Mouse (Mus musculus): ENCODE measurements around the gene Hist2h4. TPM values are rescaled to one million over a fixed set of nuclear protein-coding genes. Genes with fewer than 3 reads are reported as not detected.

The Hist2h4 gene
- polyA plus RNA-seq, 1 experiment from 2014 or later: 10.9 TPM

DNA sequence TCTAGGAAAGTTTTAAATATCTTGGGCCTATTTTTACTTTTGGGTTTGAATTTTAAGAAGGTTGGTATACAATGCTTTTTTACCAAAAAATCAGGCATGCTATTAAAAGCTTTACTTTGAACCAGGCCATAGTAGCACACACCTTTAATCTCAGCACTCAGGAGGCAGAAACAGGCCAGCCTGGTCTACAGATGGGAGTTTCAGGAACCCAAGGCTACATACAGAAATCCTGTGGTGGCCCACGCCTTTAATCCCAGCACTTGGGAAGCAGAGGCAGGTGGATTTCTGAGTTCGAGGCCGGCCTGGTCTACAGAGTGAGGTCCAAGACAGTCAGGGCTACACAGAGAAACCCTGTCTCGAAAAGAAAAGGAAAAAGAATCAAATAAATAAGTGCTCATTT, 4.4 kb upstream of the Hist2h4 start:
- Histone ChIP-seq H3K36me3 (no peaks in the 10 kb centered on the region), H3K27ac (peak overlapping the region; percentile 86), H3K4me2 (replicated peaks) (no peak overlapping the region; the same call in 1 of the 2 replicates), H3K9me3 (replicated peaks) (no peaks in the 10 kb centered on the region), H3K27me3 (no peaks in the 10 kb centered on the region), H3K9ac (0 out of 2 replicates have a peak overlapping the region, but pooled peaks have one; percentile 8), H3K4me3 (no peak overlapping the region), H3K4me1 (peaks cover 16% of the 10 kb centered on the region)
- no peak for ATAC-seq (ENCODE audit: low FRiP score)
- WGBS: 77% methylated on average over 4 of the region's 4 CpGs

DNA sequence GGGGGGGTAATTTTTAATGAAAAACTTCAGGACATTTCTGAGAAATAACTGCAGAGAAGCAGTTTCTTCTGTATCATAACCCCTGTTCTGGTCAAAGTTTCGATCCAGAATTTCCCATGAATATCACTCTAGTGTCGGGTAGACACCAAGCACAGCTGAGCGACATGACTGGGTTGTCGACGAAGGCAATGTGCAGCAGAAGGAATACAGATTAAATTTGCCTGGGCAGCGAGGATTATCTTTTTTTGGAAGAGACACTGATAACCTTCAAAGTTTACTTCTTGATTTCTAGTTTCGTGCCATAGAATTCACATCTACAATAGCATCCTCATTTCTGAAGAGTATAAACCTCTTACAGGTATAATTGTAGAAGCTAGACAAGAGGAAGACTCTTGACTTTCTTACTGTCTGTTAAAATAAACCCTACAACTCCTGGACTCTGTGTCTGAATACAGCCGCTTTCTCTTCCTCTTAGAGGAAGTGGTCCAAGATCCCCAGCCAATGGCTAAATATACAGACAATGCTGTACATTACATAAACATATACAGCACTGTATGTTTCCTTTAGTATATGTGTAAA, 3.1 kb upstream of the Hist2h4 start:
- Histone ChIP-seq H3K4me1 (peaks cover 26% of the 10 kb centered on the region), H3K9ac (no peak overlapping the region), H3K36me3 (no peaks in the 10 kb centered on the region), H3K4me3 (no peak overlapping the region), H3K9me3 (replicated peaks) (no peaks in the 10 kb centered on the region), H3K27ac (no peak overlapping the region), H3K27me3 (no peaks in the 10 kb centered on the region), H3K4me2 (replicated peaks) (no peak overlapping the region)
- ATAC-seq (ENCODE audit: low FRiP score): no peak
- WGBS: 93% methylated on average over 8 of the region's 8 CpGs

DNA sequence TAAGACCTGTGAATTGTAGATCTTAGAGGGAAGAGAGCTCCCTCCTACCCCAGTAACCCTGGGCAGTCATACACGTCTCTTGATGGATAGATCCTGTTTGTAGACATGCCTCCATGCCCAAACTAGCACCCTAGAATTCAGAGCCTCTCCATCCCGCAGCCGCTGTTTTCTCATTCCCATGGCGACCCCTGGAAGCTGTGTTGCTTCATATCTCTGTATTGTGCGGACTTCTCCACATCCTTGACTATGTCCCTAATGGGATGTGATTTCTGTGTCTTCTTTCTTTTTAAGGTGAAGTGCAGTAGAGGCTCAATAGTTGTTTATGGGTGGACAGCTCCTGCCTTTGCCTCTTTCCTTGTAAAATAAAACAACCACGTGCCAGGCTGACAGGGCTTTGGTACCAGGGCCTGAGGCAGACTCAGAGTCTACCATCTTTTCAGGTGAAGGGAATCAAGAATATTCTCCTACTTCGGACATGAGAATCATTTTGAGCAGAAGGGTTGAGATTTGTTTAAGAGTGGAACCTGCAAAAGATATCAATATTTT, 1.4 kb upstream of the Hist2h4 start:
- H3K4me1 ChIP-seq: peaks cover 26% of the 10 kb centered on the region
- ATAC-seq (ENCODE audit: low FRiP score): no peak
- no peaks in the 10 kb centered on the region for H3K36me3 ChIP-seq
- peak overlapping the region; percentile 50; the same call in 1 of the 2 replicates for H3K9ac ChIP-seq
- WGBS: 67% methylated on average over 7 of the region's 7 CpGs
- H3K27me3 ChIP-seq: no peaks in the 10 kb centered on the region
- H3K9me3 ChIP-seq (replicated peaks): no peaks in the 10 kb centered on the region
- peak overlapping the region; percentile 85 for H3K4me2 ChIP-seq (replicated peaks)
- H3K4me3 ChIP-seq: peak overlapping the region; percentile 59
- H3K27ac ChIP-seq: peak overlapping the region; percentile 98

DNA sequence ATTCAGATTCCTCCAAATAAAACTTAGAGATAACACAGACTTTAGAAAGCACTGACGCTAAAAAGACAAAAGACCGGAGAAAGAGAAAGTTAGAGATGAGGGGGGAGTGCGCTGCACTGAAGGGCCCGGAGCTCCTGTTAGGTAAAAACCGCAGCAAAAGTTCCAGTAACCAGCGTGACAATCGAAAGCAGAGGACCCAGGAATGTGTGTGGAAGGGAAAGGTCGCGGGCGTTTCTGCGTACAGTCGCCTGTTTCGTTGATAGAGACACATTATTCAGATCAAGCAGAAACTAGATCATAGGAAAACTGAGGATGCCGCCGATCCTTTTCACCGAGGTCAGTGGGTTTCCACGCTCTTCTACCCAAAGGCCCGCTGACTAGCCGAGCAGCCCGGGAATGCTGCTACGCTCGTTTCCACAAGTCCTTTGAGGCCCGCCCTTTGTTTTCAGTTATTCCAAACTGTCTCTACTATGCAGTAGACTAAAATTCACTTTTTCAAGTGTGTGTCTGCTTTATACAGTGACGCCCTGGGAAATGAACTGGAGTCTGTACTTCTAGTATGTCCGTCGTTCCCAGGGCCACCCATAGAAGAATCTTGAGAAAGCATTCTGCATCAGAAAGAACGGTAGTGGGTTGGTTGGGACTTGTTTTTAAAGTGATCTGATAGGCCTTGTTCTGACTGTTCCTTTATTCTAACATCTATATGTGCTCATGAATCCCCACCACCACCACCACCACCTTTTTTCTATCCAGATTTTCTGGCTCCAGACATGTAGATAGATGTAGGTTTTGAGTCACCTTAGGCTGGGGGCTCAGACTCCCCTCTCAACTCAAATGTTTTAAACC, 670 bp upstream of the Hist2h4 start:
- Histone ChIP-seq H3K9ac (peak overlapping the region; percentile 50), H3K27ac (peak overlapping the region; percentile 98), H3K4me1 (peaks cover 26% of the 10 kb centered on the region), H3K36me3 (no peaks in the 10 kb centered on the region), H3K9me3 (replicated peaks) (no peaks in the 10 kb centered on the region), H3K4me3 (peak overlapping the region; percentile 59), H3K4me2 (replicated peaks) (peak overlapping the region; percentile 85), H3K27me3 (no peaks in the 10 kb centered on the region)
- ATAC-seq (ENCODE audit: low FRiP score): peak; percentile 42
- 5% methylated on average over 27 of the region's 27 CpGs for WGBS

DNA sequence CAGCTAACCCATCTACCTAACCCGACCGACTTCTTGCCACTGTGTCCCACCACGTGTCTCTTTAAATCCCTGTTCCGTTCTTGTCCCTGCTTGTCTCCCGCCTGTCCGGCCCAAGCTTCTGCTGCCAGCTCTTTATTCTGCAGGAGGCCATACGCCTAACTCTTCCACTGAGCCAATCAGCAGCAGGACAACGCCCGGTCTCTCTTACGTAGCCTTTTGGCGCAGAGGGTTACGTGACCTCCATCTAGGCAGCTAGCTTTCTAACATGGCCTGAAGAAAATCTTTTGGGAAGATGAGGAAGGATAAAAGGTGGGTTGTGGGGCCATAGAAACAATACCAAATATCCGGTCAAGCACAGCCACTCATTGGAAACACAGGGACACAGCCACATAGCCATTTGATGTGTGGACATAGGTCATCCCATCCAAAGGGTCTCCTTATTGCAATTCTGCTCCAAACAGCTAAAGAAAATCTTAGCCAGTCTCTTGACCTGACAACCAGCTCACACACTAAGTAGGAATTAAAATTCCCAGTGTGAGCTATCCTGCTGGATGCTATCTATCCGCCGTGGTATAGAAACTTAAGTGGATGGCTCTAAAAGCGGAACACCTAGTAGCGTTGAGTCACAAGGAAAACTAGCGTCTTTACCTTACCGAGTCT, 765 bp downstream of the Hist2h4 start:
- Histone ChIP-seq H3K36me3 (no peaks in the 10 kb centered on the region), H3K27me3 (no peaks in the 10 kb centered on the region), H3K9ac (peak overlapping the region; percentile 82), H3K27ac (peak overlapping the region; percentile 98), H3K4me3 (peak overlapping the region; percentile 59), H3K4me1 (peaks cover 22% of the 10 kb centered on the region), H3K4me2 (replicated peaks) (peak overlapping the region; percentile 85), H3K9me3 (replicated peaks) (no peaks in the 10 kb centered on the region)
- under 1% methylated on average over 19 of the region's 19 CpGs for WGBS
- peak; percentile 76 for ATAC-seq (ENCODE audit: low FRiP score)

DNA sequence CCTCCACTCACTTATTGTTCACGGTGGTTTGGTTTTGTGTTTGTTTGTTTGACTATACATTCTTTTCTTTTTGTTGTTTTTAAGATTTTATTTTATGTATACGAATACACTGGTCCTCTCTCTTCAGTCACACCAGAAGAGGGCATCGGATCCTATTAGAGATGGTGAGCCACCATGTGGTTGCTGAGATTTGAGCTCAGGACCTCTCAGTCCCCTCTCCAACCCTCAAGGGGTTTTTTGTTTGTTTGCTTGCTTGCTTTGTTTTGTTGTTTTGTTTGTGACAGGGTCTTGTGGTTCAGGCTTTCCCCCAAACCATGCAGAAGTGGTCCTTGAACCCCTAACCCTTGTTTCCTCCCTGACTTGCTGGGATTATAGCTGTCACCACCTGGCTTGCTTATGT, 1.5 kb downstream of the Hist2h4 start:
- Histone ChIP-seq H3K27me3 (no peaks in the 10 kb centered on the region), H3K27ac (peak overlapping the region; percentile 98), H3K4me1 (peaks cover 22% of the 10 kb centered on the region), H3K9ac (peak overlapping the region; percentile 82; the same call in 1 of the 2 replicates), H3K36me3 (no peaks in the 10 kb centered on the region), H3K4me3 (peak overlapping the region; percentile 59), H3K9me3 (replicated peaks) (no peaks in the 10 kb centered on the region), H3K4me2 (replicated peaks) (peak overlapping the region; percentile 85)
- WGBS: 56% methylated on average over 3 of the region's 3 CpGs
- no peak for ATAC-seq (ENCODE audit: low FRiP score)

DNA sequence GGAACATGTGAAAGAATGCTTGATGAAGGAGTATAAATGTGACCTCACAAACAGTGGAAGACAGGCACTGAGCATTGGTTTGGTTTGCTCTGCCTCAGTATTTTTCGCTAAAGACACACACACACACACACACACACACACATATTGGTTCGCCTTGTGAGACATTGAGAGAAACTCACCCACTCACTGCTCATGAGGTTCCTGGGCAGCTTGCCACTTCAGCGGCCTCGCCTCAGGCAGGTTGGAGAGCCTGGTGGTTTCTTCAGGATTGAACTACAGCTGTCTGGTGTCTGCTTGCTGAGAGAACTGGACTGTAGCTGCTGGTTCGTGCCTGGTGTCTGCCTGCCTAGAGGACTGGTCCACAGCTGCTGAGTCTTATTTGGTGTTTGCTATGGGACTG, 2.9 kb downstream of the Hist2h4 start:
- H3K4me1 ChIP-seq: peaks cover 22% of the 10 kb centered on the region
- H3K4me3 ChIP-seq: no peak overlapping the region
- no peak overlapping the region for H3K4me2 ChIP-seq (replicated peaks)
- no peak for ATAC-seq (ENCODE audit: low FRiP score)
- H3K27me3 ChIP-seq: no peaks in the 10 kb centered on the region
- no peak overlapping the region for H3K27ac ChIP-seq
- H3K9ac ChIP-seq: no peak overlapping the region
- 92% methylated on average over 5 of the region's 5 CpGs for WGBS
- no peaks in the 10 kb centered on the region for H3K9me3 ChIP-seq (replicated peaks)
- no peaks in the 10 kb centered on the region for H3K36me3 ChIP-seq

DNA sequence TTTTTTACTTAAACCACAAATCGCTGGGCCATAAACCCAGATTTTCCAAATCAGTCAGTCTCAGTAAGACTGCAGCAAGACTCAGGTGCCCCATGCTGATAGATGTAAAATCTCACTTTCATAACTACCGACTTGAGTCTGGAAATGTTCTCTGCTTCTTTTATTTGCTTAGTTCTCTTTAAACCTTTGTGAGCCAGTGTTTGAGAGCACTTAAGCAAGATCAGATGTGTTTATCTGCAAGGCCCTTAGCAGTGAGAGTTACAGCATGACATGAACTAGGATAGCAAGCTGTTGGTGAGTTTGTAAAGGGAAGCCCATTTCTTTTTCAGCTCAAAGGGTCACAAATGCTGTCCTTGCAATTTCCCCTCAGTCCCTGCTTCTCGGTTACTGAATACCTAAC, 5.9 kb downstream of the Hist2h4 start:
- H3K27me3 ChIP-seq: no peaks in the 10 kb centered on the region
- H3K4me1 ChIP-seq: peaks cover 6% of the 10 kb centered on the region
- H3K4me2 ChIP-seq (replicated peaks): no peak overlapping the region
- ATAC-seq (ENCODE audit: low FRiP score): no peak
- no peak overlapping the region for H3K9ac ChIP-seq
- H3K4me3 ChIP-seq: no peak overlapping the region
- 79% methylated on average over 3 of the region's 3 CpGs for WGBS
- H3K36me3 ChIP-seq: no peaks in the 10 kb centered on the region
- H3K27ac ChIP-seq: no peak overlapping the region
- no peaks in the 10 kb centered on the region for H3K9me3 ChIP-seq (replicated peaks)

DNA sequence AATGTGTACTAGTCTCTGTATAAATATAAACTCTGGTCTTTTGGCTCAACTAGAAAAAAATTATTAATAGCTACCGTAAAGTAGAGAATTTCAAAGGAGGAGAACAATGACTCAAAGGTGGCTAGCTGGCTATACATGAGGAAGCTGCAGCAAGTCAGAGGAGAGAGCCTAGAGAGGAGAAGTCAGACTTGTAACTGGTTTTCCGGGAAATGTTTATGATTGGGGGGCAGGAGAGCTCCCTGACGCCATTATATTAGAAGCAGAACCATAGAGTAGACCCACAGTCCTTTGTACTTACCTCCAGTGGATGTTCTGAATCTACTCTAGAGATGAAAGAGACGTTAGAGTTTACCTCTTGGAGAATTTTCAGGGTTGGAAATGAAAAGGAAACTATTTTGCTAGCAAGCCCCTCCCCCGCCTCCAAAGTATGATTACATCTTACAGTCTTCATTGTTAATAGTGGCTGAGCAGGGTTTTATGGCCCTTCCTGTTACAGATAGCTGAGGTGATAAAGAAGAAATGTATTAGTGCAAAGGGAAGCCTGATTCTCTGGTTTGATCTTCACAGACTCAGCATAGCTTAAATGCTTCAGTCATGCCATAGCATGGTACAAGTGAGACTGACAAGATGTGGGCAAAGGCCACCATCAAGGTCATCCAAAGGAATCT, 7.1 kb downstream of the Hist2h4 start:
- no peak overlapping the region for H3K4me3 ChIP-seq
- H3K36me3 ChIP-seq: no peaks in the 10 kb centered on the region
- H3K9ac ChIP-seq: no peak overlapping the region
- ATAC-seq (ENCODE audit: low FRiP score): no peak
- H3K4me2 ChIP-seq (replicated peaks): no peak overlapping the region
- no peaks in the 10 kb centered on the region for H3K27me3 ChIP-seq
- H3K4me1 ChIP-seq: no peaks in the 10 kb centered on the region
- no peak overlapping the region for H3K27ac ChIP-seq
- 84% methylated on average over 5 of the region's 5 CpGs for WGBS
- H3K9me3 ChIP-seq (replicated peaks): no peaks in the 10 kb centered on the region

DNA sequence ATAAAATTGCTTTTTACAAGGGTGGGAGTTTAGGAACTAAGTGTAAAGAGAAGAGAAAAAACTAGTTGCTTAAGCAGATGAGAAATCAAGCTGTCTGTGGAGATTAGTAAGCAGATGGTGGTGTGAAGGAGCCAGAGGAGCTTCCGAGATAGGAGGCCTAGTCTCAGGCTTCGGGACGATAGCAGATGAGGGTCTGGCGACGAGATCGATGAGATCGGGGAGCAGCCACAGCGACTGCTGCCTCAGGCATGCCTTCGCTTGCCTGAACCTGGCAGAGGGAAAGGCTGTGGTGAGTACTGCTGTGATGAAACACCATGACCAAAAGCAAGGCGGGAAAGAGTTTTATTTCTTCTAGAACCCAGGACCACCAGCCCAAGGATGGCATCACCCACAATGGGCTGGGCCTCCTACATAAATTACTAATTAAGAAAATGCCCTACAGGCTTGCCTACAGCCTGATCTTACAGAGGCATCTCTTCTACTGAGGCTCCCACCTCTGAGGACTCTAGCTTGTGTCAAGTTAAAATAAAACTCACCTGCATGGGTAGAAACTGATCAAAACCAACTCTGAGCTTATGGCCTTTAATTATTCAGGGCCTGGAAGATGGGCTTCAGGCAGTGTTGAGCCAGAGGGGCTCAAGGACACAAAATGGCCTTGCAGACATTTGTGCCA, 8.3 kb downstream of the Hist2h4 start:
- no peak overlapping the region for H3K27ac ChIP-seq
- WGBS: 38% methylated on average over 10 of the region's 10 CpGs
- H3K36me3 ChIP-seq: no peaks in the 10 kb centered on the region
- H3K9ac ChIP-seq: no peak overlapping the region
- no peaks in the 10 kb centered on the region for H3K27me3 ChIP-seq
- no peak overlapping the region; the same call in 1 of the 2 replicates for H3K4me2 ChIP-seq (replicated peaks)
- no peak for ATAC-seq (ENCODE audit: low FRiP score)
- H3K4me1 ChIP-seq: no peaks in the 10 kb centered on the region
- H3K9me3 ChIP-seq (replicated peaks): no peaks in the 10 kb centered on the region
- H3K4me3 ChIP-seq: no peak overlapping the region

DNA sequence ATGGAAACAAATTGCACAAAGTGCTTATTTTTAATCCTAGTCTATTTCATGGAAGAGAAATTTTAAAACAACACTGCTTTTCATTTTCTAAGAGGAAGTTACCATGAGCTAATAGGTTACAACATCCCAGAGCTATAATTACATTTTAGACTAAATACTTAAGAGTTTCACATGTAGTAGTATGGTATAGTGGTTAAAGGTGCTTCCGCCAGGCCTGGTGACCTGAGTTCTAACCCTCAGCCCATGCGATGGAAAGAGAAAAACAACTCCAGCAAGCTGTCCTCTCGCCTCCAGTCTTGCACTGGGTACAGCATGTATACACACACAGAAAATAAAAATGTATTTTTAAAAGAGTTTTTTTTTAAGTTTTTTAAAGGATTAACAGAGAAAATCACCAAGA, 11.3 kb downstream of the Hist2h4 start:
- H3K9me3 ChIP-seq (replicated peaks): no peaks in the 10 kb centered on the region
- no peak overlapping the region for H3K27ac ChIP-seq
- H3K36me3 ChIP-seq: no peaks in the 10 kb centered on the region
- no peak for ATAC-seq (ENCODE audit: low FRiP score)
- peaks cover 11% of the 10 kb centered on the region for H3K4me1 ChIP-seq
- no peak overlapping the region for H3K4me3 ChIP-seq
- H3K9ac ChIP-seq: no peak overlapping the region
- 79% methylated on average over 3 of the region's 3 CpGs for WGBS
- no peak overlapping the region for H3K4me2 ChIP-seq (replicated peaks)
- no peaks in the 10 kb centered on the region for H3K27me3 ChIP-seq

Data from hindbrain, embryonic 12.5 days (tissue).